Mouse (Mus musculus): ENCODE data around the gene Stom.
A peak's percentile ranks its signal among the peaks of the same experiment; 100 is the strongest.

DNA sequence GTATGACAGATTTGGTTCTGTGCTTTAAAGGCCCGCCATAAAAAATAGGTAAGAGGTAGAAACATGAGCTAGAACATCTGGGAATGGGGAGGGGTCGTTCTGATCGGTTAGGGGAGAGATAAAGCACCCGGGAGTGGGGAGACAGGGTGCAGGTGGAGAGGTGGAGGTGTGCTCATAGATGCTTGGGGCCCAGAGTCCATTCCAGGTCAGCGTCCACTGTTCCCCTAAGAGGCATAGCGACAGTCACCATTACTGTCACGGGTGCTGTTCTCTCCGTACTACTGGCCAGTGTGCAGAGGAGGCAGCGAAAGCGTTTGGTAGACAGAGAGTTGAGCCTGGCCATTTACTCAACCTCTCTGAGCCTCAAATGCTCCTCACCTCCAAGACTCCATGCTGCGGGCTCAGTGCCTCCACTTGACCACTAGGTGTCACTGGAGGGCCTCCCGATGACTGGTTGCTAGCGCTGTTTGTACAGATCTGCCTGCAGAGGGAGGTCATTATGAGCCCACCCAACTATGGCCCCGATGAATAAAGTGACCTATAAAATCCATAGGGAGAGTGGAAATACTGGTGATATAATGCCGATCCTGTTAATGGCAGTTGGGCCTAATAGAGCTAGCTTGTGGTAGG lies 39.0 kb downstream of the Stom start:
- TF ChIP-seq EP300 (IDR thresholded peaks at IDR 0.05; ENCODE audit: insufficient read depth, low read depth, low read length) = peak; percentile 92
- no peak; the same call in 1 of the 2 replicates for TF ChIP-seq CTCF (IDR thresholded peaks at IDR 0.05)
